Mouse (Mus musculus): Measurements from ENCODE around the gene Ttll8. TPM values are rescaled to one million over a fixed set of nuclear protein-coding genes. Genes with fewer than 3 reads are reported as not detected.

Gene Ttll8
- polyA plus RNA-seq, 1 experiment = 1.6 TPM

- H3K4me3 ChIP-seq (replicated peaks; ENCODE audit: insufficient read depth, low read depth, low read length) = no peak within 1 kb of the TSS
- DNase-seq = peak in 1 of 2 experiments; percentile 30
- no peaks in the 10 kb centered on the region for H3K27me3 ChIP-seq (ENCODE audit: control insufficient read depth, insufficient read depth, low read length)
- no peak within 1 kb of the TSS for H3K27ac ChIP-seq (ENCODE audit: insufficient read depth, low read length)
- TF ChIP-seq CTCF (IDR thresholded peaks at IDR 0.05; ENCODE audit: borderline replicate concordance, insufficient read depth, low read depth, low read length) (no peak), POLR2A (IDR thresholded peaks at IDR 0.05; ENCODE audit: borderline replicate concordance, insufficient read depth, low read length) (no peak)
- 24% methylated on average over 10 of the region's 10 CpGs for WGBS
- H3K4me1 ChIP-seq (ENCODE audit: control insufficient read depth, insufficient read depth, low read length) = no peaks in the 10 kb centered on the region
Observed at GRCm38 (mm10) chr15:88978281-88979137, 24.3 kb upstream of the Ttll8 start, which contains the start of gene Mlc1. Gene Mlc1, minus strand, starts transcription at chr15:88979007.

- 92% methylated on average over 4 of the region's 4 CpGs for WGBS
- H3K4me3 ChIP-seq (replicated peaks; ENCODE audit: insufficient read depth, low read depth, low read length) = no peak overlapping the region
- H3K27ac ChIP-seq (ENCODE audit: insufficient read depth, low read length) = no peak overlapping the region
- no peaks in the 10 kb centered on the region for H3K27me3 ChIP-seq (ENCODE audit: control insufficient read depth, insufficient read depth, low read length)
- TF ChIP-seq POLR2A (IDR thresholded peaks at IDR 0.05; ENCODE audit: borderline replicate concordance, insufficient read depth, low read length) = no peak
- TF ChIP-seq CTCF (IDR thresholded peaks at IDR 0.05; ENCODE audit: borderline replicate concordance, insufficient read depth, low read depth, low read length) = no peak
- no peak for DNase-seq
- no peaks in the 10 kb centered on the region for H3K4me1 ChIP-seq (ENCODE audit: control insufficient read depth, insufficient read depth, low read length)
Observed at GRCm38 (mm10) chr15:88972300-88972699, 18.1 kb upstream of the Ttll8 start.

- Histone ChIP-seq H3K4me3 (replicated peaks; ENCODE audit: insufficient read depth, low read depth, low read length) (no peak overlapping the region), H3K27me3 (ENCODE audit: control insufficient read depth, insufficient read depth, low read length) (no peaks in the 10 kb centered on the region), H3K27ac (ENCODE audit: insufficient read depth, low read length) (no peak overlapping the region), H3K4me1 (ENCODE audit: control insufficient read depth, insufficient read depth, low read length) (no peaks in the 10 kb centered on the region)
- no peak for DNase-seq
- 93% methylated on average over 2 of the region's 2 CpGs for WGBS
- no peak for TF ChIP-seq CTCF (IDR thresholded peaks at IDR 0.05; ENCODE audit: borderline replicate concordance, insufficient read depth, low read depth, low read length)
- no peak for TF ChIP-seq POLR2A (IDR thresholded peaks at IDR 0.05; ENCODE audit: borderline replicate concordance, insufficient read depth, low read length)
Observed at GRCm38 (mm10) chr15:88964070-88964578, 9.9 kb upstream of the Ttll8 start.

- Histone ChIP-seq H3K4me1 (ENCODE audit: control insufficient read depth, insufficient read depth, low read length) (no peaks in the 10 kb centered on the region), H3K27ac (ENCODE audit: insufficient read depth, low read length) (no peak overlapping the region), H3K4me3 (replicated peaks; ENCODE audit: insufficient read depth, low read depth, low read length) (no peak overlapping the region), H3K27me3 (ENCODE audit: control insufficient read depth, insufficient read depth, low read length) (peaks cover 2% of the 10 kb centered on the region)
- DNase-seq = no peak
- TF ChIP-seq CTCF (IDR thresholded peaks at IDR 0.05; ENCODE audit: borderline replicate concordance, insufficient read depth, low read depth, low read length) = no peak
- TF ChIP-seq POLR2A (IDR thresholded peaks at IDR 0.05; ENCODE audit: borderline replicate concordance, insufficient read depth, low read length) = no peak
- 88% methylated on average over 4 of the region's 4 CpGs for WGBS
Observed at GRCm38 (mm10) chr15:88957522-88957921, 3.3 kb upstream of the Ttll8 start.

GRCm38 (mm10) chr15:88955342-88955741 lies 1.1 kb upstream of the Ttll8 start:
- H3K4me3 ChIP-seq (replicated peaks; ENCODE audit: insufficient read depth, low read depth, low read length) = no peak overlapping the region
- no peak for TF ChIP-seq CTCF (IDR thresholded peaks at IDR 0.05; ENCODE audit: borderline replicate concordance, insufficient read depth, low read depth, low read length)
- TF ChIP-seq POLR2A (IDR thresholded peaks at IDR 0.05; ENCODE audit: borderline replicate concordance, insufficient read depth, low read length) = no peak
- no peak for DNase-seq
- WGBS = 94% methylated on average over 6 of the region's 6 CpGs
- no peaks in the 10 kb centered on the region for H3K4me1 ChIP-seq (ENCODE audit: control insufficient read depth, insufficient read depth, low read length)
- peaks cover 2% of the 10 kb centered on the region for H3K27me3 ChIP-seq (ENCODE audit: control insufficient read depth, insufficient read depth, low read length)
- no peak overlapping the region for H3K27ac ChIP-seq (ENCODE audit: insufficient read depth, low read length)

GRCm38 (mm10) chr15:88951246-88951645 lies 3.0 kb downstream of the Ttll8 start:
- no peak for DNase-seq
- 49% methylated on average over 4 of the region's 4 CpGs for WGBS
- Histone ChIP-seq H3K27ac (ENCODE audit: insufficient read depth, low read length) (no peak overlapping the region), H3K4me3 (replicated peaks; ENCODE audit: insufficient read depth, low read depth, low read length) (no peak overlapping the region), H3K27me3 (ENCODE audit: control insufficient read depth, insufficient read depth, low read length) (peaks cover 2% of the 10 kb centered on the region), H3K4me1 (ENCODE audit: control insufficient read depth, insufficient read depth, low read length) (no peaks in the 10 kb centered on the region)
- TF ChIP-seq CTCF (IDR thresholded peaks at IDR 0.05; ENCODE audit: borderline replicate concordance, insufficient read depth, low read depth, low read length) (no peak), POLR2A (IDR thresholded peaks at IDR 0.05; ENCODE audit: borderline replicate concordance, insufficient read depth, low read length) (no peak)

- Histone ChIP-seq H3K27ac (ENCODE audit: insufficient read depth, low read length) (no peak overlapping the region), H3K27me3 (ENCODE audit: control insufficient read depth, insufficient read depth, low read length) (no peaks in the 10 kb centered on the region), H3K4me1 (ENCODE audit: control insufficient read depth, insufficient read depth, low read length) (no peaks in the 10 kb centered on the region), H3K4me3 (replicated peaks; ENCODE audit: insufficient read depth, low read depth, low read length) (no peak overlapping the region)
- WGBS = 51% methylated on average over 6 of the region's 6 CpGs
- TF ChIP-seq POLR2A (IDR thresholded peaks at IDR 0.05; ENCODE audit: borderline replicate concordance, insufficient read depth, low read length) (no peak), CTCF (IDR thresholded peaks at IDR 0.05; ENCODE audit: borderline replicate concordance, insufficient read depth, low read depth, low read length) (no peak)
- no peak for DNase-seq
Observed at GRCm38 (mm10) chr15:88946851-88947250, 7.4 kb downstream of the Ttll8 start.

Data from cerebellum, adult 2 months (tissue).